Mouse (Mus musculus): ENCODE measurements around the gene Slc22a14. TPM values are rescaled to one million over a fixed set of nuclear protein-coding genes. Genes with fewer than 3 reads are reported as not detected.

The Slc22a14 gene
- polyA plus RNA-seq, 1 experiment, result not detected

GRCm38 (mm10) chr9:119247996-119248395, 117.4 kb downstream of the Slc22a14 start:
- Histone ChIP-seq H3K9me3 (replicated peaks; ENCODE audit: control insufficient read depth, insufficient read depth, low read length, poor library complexity, severe bottlenecking) (no peaks in the 10 kb centered on the region), H3K36me3 (ENCODE audit: control insufficient read depth, insufficient read depth, low read length, poor library complexity, severe bottlenecking) (peaks cover 42% of the 10 kb centered on the region), H3K4me1 (ENCODE audit: control insufficient read depth, insufficient read depth, low read length) (no peaks in the 10 kb centered on the region), H3K27me3 (ENCODE audit: control insufficient read depth, insufficient read depth, low read length, poor library complexity, severe bottlenecking) (no peaks in the 10 kb centered on the region), H3K9ac (ENCODE audit: low read depth, poor library complexity, severe bottlenecking) (no peak overlapping the region), H3K4me3 (ENCODE audit: low read depth, low read length) (no peak overlapping the region), H3K27ac (ENCODE audit: insufficient read depth, low read length) (no peak overlapping the region)
- TF ChIP-seq POLR2A (IDR thresholded peaks at IDR 0.05; ENCODE audit: insufficient read depth, low read length), result no peak
- TF ChIP-seq EP300 (IDR thresholded peaks at IDR 0.05; ENCODE audit: insufficient read depth, low read depth, low read length), result no peak
- no peak for TF ChIP-seq CTCF (IDR thresholded peaks at IDR 0.05; ENCODE audit: low read depth, low read length)

GRCm38 (mm10) chr9:119246826-119247225, 118.5 kb downstream of the Slc22a14 start:
- H3K27ac ChIP-seq (ENCODE audit: insufficient read depth, low read length), result no peak overlapping the region
- no peak overlapping the region for H3K9ac ChIP-seq (ENCODE audit: low read depth, poor library complexity, severe bottlenecking)
- H3K4me3 ChIP-seq (ENCODE audit: low read depth, low read length), result no peak overlapping the region
- TF ChIP-seq EP300 (IDR thresholded peaks at IDR 0.05; ENCODE audit: insufficient read depth, low read depth, low read length) (no peak), CTCF (IDR thresholded peaks at IDR 0.05; ENCODE audit: low read depth, low read length) (no peak), POLR2A (IDR thresholded peaks at IDR 0.05; ENCODE audit: insufficient read depth, low read length) (no peak)
- H3K36me3 ChIP-seq (ENCODE audit: control insufficient read depth, insufficient read depth, low read length, poor library complexity, severe bottlenecking), result peaks cover 50% of the 10 kb centered on the region
- no peaks in the 10 kb centered on the region for H3K27me3 ChIP-seq (ENCODE audit: control insufficient read depth, insufficient read depth, low read length, poor library complexity, severe bottlenecking)
- H3K9me3 ChIP-seq (replicated peaks; ENCODE audit: control insufficient read depth, insufficient read depth, low read length, poor library complexity, severe bottlenecking), result no peaks in the 10 kb centered on the region
- H3K4me1 ChIP-seq (ENCODE audit: control insufficient read depth, insufficient read depth, low read length), result no peaks in the 10 kb centered on the region

GRCm38 (mm10) chr9:119243981-119244380, 121.4 kb downstream of the Slc22a14 start:
- H3K36me3 ChIP-seq (ENCODE audit: control insufficient read depth, insufficient read depth, low read length, poor library complexity, severe bottlenecking), result peaks cover 46% of the 10 kb centered on the region
- TF ChIP-seq POLR2A (IDR thresholded peaks at IDR 0.05; ENCODE audit: insufficient read depth, low read length) (no peak), EP300 (IDR thresholded peaks at IDR 0.05; ENCODE audit: insufficient read depth, low read depth, low read length) (no peak), CTCF (IDR thresholded peaks at IDR 0.05; ENCODE audit: low read depth, low read length) (no peak)

GRCm38 (mm10) chr9:119241169-119241865, 124.0 kb downstream of the Slc22a14 start:
- Histone ChIP-seq H3K9ac (ENCODE audit: low read depth, poor library complexity, severe bottlenecking) (no peak overlapping the region), H3K36me3 (ENCODE audit: control insufficient read depth, insufficient read depth, low read length, poor library complexity, severe bottlenecking) (peaks cover 42% of the 10 kb centered on the region), H3K4me3 (ENCODE audit: low read depth, low read length) (no peak overlapping the region), H3K9me3 (replicated peaks; ENCODE audit: control insufficient read depth, insufficient read depth, low read length, poor library complexity, severe bottlenecking) (no peaks in the 10 kb centered on the region), H3K27me3 (ENCODE audit: control insufficient read depth, insufficient read depth, low read length, poor library complexity, severe bottlenecking) (no peaks in the 10 kb centered on the region), H3K4me1 (ENCODE audit: control insufficient read depth, insufficient read depth, low read length) (no peaks in the 10 kb centered on the region), H3K27ac (ENCODE audit: insufficient read depth, low read length) (no peak overlapping the region)
- TF ChIP-seq CTCF (IDR thresholded peaks at IDR 0.05; ENCODE audit: low read depth, low read length) (no peak), POLR2A (IDR thresholded peaks at IDR 0.05; ENCODE audit: insufficient read depth, low read length) (no peak), EP300 (IDR thresholded peaks at IDR 0.05; ENCODE audit: insufficient read depth, low read depth, low read length) (no peak)

More at GRCm38 (mm10) chr9:119243981-119244380, 121.4 kb downstream of the Slc22a14 start:
- no peaks in the 10 kb centered on the region for H3K27me3 ChIP-seq (ENCODE audit: control insufficient read depth, insufficient read depth, low read length, poor library complexity, severe bottlenecking)
- H3K4me1 ChIP-seq (ENCODE audit: control insufficient read depth, insufficient read depth, low read length), result no peaks in the 10 kb centered on the region
- H3K9ac ChIP-seq (ENCODE audit: low read depth, poor library complexity, severe bottlenecking), result no peak overlapping the region
- no peaks in the 10 kb centered on the region for H3K9me3 ChIP-seq (replicated peaks; ENCODE audit: control insufficient read depth, insufficient read depth, low read length, poor library complexity, severe bottlenecking)
- H3K4me3 ChIP-seq (ENCODE audit: low read depth, low read length), result no peak overlapping the region
- no peak overlapping the region for H3K27ac ChIP-seq (ENCODE audit: insufficient read depth, low read length)

- no peak overlapping the region for H3K4me3 ChIP-seq (ENCODE audit: low read depth, low read length)
- no peak overlapping the region for H3K9ac ChIP-seq (ENCODE audit: low read depth, poor library complexity, severe bottlenecking)
- TF ChIP-seq POLR2A (IDR thresholded peaks at IDR 0.05; ENCODE audit: insufficient read depth, low read length), result no peak
- TF ChIP-seq EP300 (IDR thresholded peaks at IDR 0.05; ENCODE audit: insufficient read depth, low read depth, low read length), result no peak
- no peak for TF ChIP-seq CTCF (IDR thresholded peaks at IDR 0.05; ENCODE audit: low read depth, low read length)
- no peaks in the 10 kb centered on the region for H3K4me1 ChIP-seq (ENCODE audit: control insufficient read depth, insufficient read depth, low read length)
- no peak overlapping the region for H3K27ac ChIP-seq (ENCODE audit: insufficient read depth, low read length)
- peaks cover 38% of the 10 kb centered on the region for H3K36me3 ChIP-seq (ENCODE audit: control insufficient read depth, insufficient read depth, low read length, poor library complexity, severe bottlenecking)
- H3K9me3 ChIP-seq (replicated peaks; ENCODE audit: control insufficient read depth, insufficient read depth, low read length, poor library complexity, severe bottlenecking), result no peaks in the 10 kb centered on the region
- no peaks in the 10 kb centered on the region for H3K27me3 ChIP-seq (ENCODE audit: control insufficient read depth, insufficient read depth, low read length, poor library complexity, severe bottlenecking)
Measured at GRCm38 (mm10) chr9:119240286-119240997, 124.9 kb downstream of the Slc22a14 start.

- H3K27me3 ChIP-seq (ENCODE audit: control insufficient read depth, insufficient read depth, low read length, poor library complexity, severe bottlenecking), result no peaks in the 10 kb centered on the region
- TF ChIP-seq EP300 (IDR thresholded peaks at IDR 0.05; ENCODE audit: insufficient read depth, low read depth, low read length), result no peak
- TF ChIP-seq CTCF (IDR thresholded peaks at IDR 0.05; ENCODE audit: low read depth, low read length), result no peak
- TF ChIP-seq POLR2A (IDR thresholded peaks at IDR 0.05; ENCODE audit: insufficient read depth, low read length), result no peak
- no peaks in the 10 kb centered on the region for H3K9me3 ChIP-seq (replicated peaks; ENCODE audit: control insufficient read depth, insufficient read depth, low read length, poor library complexity, severe bottlenecking)
- H3K36me3 ChIP-seq (ENCODE audit: control insufficient read depth, insufficient read depth, low read length, poor library complexity, severe bottlenecking), result peaks cover 33% of the 10 kb centered on the region
- no peak overlapping the region for H3K9ac ChIP-seq (ENCODE audit: low read depth, poor library complexity, severe bottlenecking)
- H3K4me3 ChIP-seq (ENCODE audit: low read depth, low read length), result no peak overlapping the region
- no peaks in the 10 kb centered on the region for H3K4me1 ChIP-seq (ENCODE audit: control insufficient read depth, insufficient read depth, low read length)
- no peak overlapping the region for H3K27ac ChIP-seq (ENCODE audit: insufficient read depth, low read length)
Measured at GRCm38 (mm10) chr9:119239274-119239673, 126.1 kb downstream of the Slc22a14 start.
